Mouse (Mus musculus) neural tube, embryonic 14.5 days (tissue): ENCODE data around the gene Myo1b. TPM values are rescaled to one million over a fixed set of nuclear protein-coding genes. Genes with fewer than 3 reads are reported as not detected.
A peak's percentile ranks its signal among the peaks of the same experiment; 100 is the strongest.

Experiments used
- ATAC-seq: fragments of 200-750 bp; cut with Nextera tagmentation; 2 replicates; pipeline ENCODE4 v1.8.0; 2017; ENCODE audit warnings: low read depth, mild to moderate bottlenecking, moderate TSS enrichment, moderate library complexity
- H3K27ac ChIP-seq: fragments of 300-500 bp; sonication (generic); 2 replicates; pipeline ENCODE4 v1.5.1; 2014; ENCODE audit warnings: low read depth, mild to moderate bottlenecking, control low read depth, low read length, moderate library complexity, mixed read lengths
- H3K27me3 ChIP-seq: fragments of 300-500 bp; sonication (generic); 2 replicates; pipeline ENCODE4 v1.6.1; 2014; ENCODE audit warnings: low read length; ENCODE audit not compliant: control insufficient read depth, insufficient read depth
- H3K36me3 ChIP-seq: fragments of 300-500 bp; sonication (generic); 2 replicates; pipeline ENCODE4 v1.6.1; 2014; ENCODE audit warnings: low read length, mixed read lengths; ENCODE audit not compliant: control insufficient read depth, insufficient read depth
- H3K4me1 ChIP-seq: fragments of 300-500 bp; sonication (generic); 2 replicates; pipeline ENCODE4 v1.6.1; 2014; ENCODE audit warnings: low read length; ENCODE audit not compliant: control insufficient read depth, insufficient read depth
- H3K4me2 ChIP-seq: fragments of 300-500 bp; sonication (generic); 2 replicates; pipeline ENCODE4 v1.6.1; 2014; ENCODE audit warnings: mild to moderate bottlenecking, low read depth, low read length, control low read depth
- H3K4me3 ChIP-seq: fragments of 300-500 bp; sonication (generic); 2 replicates; pipeline ENCODE4 v1.5.1; 2014; ENCODE audit warnings: low read depth, low read length, control low read depth, mixed read lengths
- H3K9ac ChIP-seq: fragments of 300-500 bp; sonication (generic); replicated peaks from 2 replicates; pipeline ENCODE4 v1.6.1; 2014; ENCODE audit warnings: low read depth, mild to moderate bottlenecking, control low read depth, low read length, mixed read lengths
- H3K9me3 ChIP-seq: fragments of 300-500 bp; sonication (generic); 2 replicates; pipeline ENCODE4 v1.6.1; 2016; ENCODE audit warnings: low read length; ENCODE audit not compliant: control insufficient read depth
- WGBS: fragments of 180-500 bp; shearing (Covaris S2); extraction: QIAGEN DNeasy Blood & Tissue Kit; methylation state at CpG from one replicate; pipeline ENCODE4 v1.1.7; 2014; 5-methylcytosine and 5-hydroxymethylcytosine counted together
- polyA plus RNA-seq: library from polyadenylated mRNA; unstranded; fragments of >200 nt; fragmentation: Nextera tagmentation; extraction: Ambion mirVana; gene quantifications from 2 replicates; pipeline ENCODE4 v1.2.1, GENCODE M21; 2014

Gene Myo1b
- polyA plus RNA-seq, 1 experiment from 2014 or later, result 74.8 TPM

DNA sequence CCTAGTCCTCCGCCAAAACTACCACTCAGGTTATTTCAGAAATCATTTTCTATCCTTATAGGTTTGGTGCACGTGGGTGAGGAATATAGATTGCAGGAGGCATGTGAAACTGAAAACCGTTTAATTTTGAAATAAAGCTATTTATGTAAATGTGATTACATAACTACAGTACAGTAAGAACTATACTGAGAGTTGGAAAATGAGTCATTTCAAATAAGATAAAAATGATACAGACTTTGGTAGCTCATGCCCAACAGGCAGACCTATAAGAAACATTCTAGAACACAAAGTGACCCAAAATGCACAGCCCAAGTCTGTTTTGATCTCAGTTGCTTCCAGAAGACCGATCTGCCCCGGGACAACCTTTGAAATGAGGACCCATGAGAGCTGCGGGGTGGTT lies 95.4 kb downstream of the Myo1b start:
- no peak overlapping the region for H3K4me2 ChIP-seq
- ATAC-seq, result no peak
- no peak overlapping the region for H3K9ac ChIP-seq
- H3K36me3 ChIP-seq, result no peaks in the 10 kb centered on the region
- H3K27me3 ChIP-seq, result no peaks in the 10 kb centered on the region
- H3K4me1 ChIP-seq, result no peaks in the 10 kb centered on the region
- no peak overlapping the region for H3K27ac ChIP-seq
- H3K4me3 ChIP-seq, result no peak overlapping the region
- WGBS, result 97% methylated on average over 6 of the region's 6 CpGs
- H3K9me3 ChIP-seq, result no peaks in the 10 kb centered on the region

GRCm38 (mm10) chr1:51820013-51820441 lies 95.8 kb downstream of the Myo1b start:
- Histone ChIP-seq H3K4me1 (no peaks in the 10 kb centered on the region), H3K36me3 (no peaks in the 10 kb centered on the region), H3K9me3 (no peaks in the 10 kb centered on the region), H3K4me3 (no peak overlapping the region), H3K27ac (no peak overlapping the region), H3K9ac (no peak overlapping the region), H3K4me2 (no peak overlapping the region), H3K27me3 (no peaks in the 10 kb centered on the region)
- no peak for ATAC-seq
- 84% methylated on average over 7 of the region's 7 CpGs for WGBS

DNA sequence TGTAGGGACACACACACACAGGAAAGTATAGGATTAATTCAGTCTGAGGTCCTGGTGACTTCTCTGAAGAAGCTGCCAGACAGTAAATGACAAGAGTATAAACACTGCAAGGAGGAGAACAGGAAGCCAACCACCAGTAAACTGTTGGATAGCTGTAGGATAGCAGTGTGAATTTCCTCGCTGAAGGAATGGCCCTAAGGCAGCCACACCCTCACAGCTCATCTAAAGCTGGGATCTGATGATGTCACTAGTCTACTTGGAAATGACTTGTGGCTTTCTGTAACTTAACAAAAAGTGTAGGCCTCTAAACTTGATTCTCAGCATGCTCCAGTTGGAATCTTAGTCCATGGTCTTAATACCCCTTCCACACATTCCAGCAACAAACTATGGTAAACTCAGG lies 100.2 kb downstream of the Myo1b start:
- no peak overlapping the region for H3K4me2 ChIP-seq
- H3K36me3 ChIP-seq, result no peaks in the 10 kb centered on the region
- no peak overlapping the region for H3K4me3 ChIP-seq
- H3K9ac ChIP-seq, result no peak overlapping the region
- H3K4me1 ChIP-seq, result no peaks in the 10 kb centered on the region
- no peaks in the 10 kb centered on the region for H3K9me3 ChIP-seq
- WGBS, result 86% methylated on average over 1 of the region's 1 CpGs
- no peak for ATAC-seq
- H3K27me3 ChIP-seq, result no peaks in the 10 kb centered on the region
- no peak overlapping the region for H3K27ac ChIP-seq

DNA sequence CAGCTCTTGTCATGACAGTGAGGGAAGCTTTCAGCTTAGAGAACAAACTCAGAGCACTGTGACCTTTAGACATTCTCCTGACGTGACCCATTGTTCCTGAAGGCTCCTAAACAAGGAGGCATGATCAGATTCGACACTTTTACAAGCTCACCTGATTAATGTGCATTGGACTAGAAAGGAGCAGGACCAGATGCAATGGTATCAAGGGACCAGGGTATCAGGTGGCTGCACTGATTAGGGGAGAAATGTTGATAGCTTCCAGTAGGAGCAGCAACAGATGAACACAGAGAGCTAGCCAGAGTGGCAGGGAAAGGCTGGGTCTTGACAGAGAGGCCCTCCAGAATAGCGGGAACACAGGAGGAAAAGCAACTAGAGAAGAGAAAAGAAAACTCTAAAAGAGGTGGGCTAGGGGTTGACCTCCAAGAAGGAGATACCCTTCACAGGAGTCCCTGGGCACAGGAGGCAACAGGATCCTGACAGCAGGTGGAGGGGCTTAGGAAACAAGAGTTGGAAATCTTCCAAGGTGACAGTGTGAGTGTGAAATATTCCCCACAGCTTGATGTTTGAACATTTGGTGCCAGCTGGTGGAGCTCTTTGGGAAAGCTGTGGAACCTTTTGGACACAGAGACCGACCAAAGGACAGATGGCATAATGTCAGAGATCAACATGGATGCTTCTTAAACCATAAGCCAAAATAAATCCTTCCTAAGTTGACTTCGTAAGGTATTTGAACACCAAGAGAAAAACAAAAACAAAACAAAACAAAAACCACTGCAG lies 100.8 kb downstream of the Myo1b start:
- H3K27me3 ChIP-seq, result no peaks in the 10 kb centered on the region
- no peak overlapping the region for H3K4me2 ChIP-seq
- H3K9me3 ChIP-seq, result no peaks in the 10 kb centered on the region
- H3K4me1 ChIP-seq, result no peaks in the 10 kb centered on the region
- peak; percentile 45; the same call in 1 of the 2 replicates for ATAC-seq
- H3K27ac ChIP-seq, result no peak overlapping the region
- H3K36me3 ChIP-seq, result no peaks in the 10 kb centered on the region
- WGBS, result 47% methylated on average over 5 of the region's 5 CpGs
- H3K4me3 ChIP-seq, result no peak overlapping the region
- H3K9ac ChIP-seq, result no peak overlapping the region

- H3K4me1 ChIP-seq, result no peaks in the 10 kb centered on the region
- no peak overlapping the region for H3K4me3 ChIP-seq
- H3K4me2 ChIP-seq, result no peak overlapping the region
- no peak overlapping the region for H3K27ac ChIP-seq
- H3K9me3 ChIP-seq, result no peaks in the 10 kb centered on the region
- 79% methylated on average over 10 of the region's 10 CpGs for WGBS
- H3K27me3 ChIP-seq, result no peaks in the 10 kb centered on the region
- H3K9ac ChIP-seq, result no peak overlapping the region
- no peak for ATAC-seq
- no peaks in the 10 kb centered on the region for H3K36me3 ChIP-seq
These were observed 107.0 kb downstream of the Myo1b start for GRCm38 (mm10) chr1:51808847-51809246.

DNA sequence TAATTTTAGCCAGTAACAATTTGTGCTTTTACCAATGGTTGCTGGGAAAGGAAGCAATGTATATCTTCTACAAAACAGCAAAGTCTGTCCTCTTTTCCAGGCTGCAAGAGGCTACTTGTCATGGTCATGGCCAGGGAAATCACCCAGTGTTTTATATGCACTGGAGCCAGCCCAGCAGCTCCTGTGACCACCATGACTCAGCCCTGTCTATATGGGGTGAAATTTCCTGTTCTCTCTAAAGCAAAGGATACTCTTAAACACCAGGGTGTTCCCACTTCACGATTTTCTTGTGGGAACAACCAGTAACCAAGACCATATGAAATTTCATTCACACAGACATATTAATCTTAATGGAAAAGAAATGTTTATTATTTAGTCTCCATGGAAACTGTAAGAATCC lies 107.6 kb downstream of the Myo1b start:
- no peaks in the 10 kb centered on the region for H3K36me3 ChIP-seq
- H3K4me2 ChIP-seq, result no peak overlapping the region
- no peaks in the 10 kb centered on the region for H3K27me3 ChIP-seq
- no peak for ATAC-seq
- H3K27ac ChIP-seq, result no peak overlapping the region
- H3K9me3 ChIP-seq, result no peaks in the 10 kb centered on the region
- H3K9ac ChIP-seq, result no peak overlapping the region
- no peak overlapping the region for H3K4me3 ChIP-seq
- no peaks in the 10 kb centered on the region for H3K4me1 ChIP-seq
- WGBS, result 87% methylated on average over 1 of the region's 1 CpGs

DNA sequence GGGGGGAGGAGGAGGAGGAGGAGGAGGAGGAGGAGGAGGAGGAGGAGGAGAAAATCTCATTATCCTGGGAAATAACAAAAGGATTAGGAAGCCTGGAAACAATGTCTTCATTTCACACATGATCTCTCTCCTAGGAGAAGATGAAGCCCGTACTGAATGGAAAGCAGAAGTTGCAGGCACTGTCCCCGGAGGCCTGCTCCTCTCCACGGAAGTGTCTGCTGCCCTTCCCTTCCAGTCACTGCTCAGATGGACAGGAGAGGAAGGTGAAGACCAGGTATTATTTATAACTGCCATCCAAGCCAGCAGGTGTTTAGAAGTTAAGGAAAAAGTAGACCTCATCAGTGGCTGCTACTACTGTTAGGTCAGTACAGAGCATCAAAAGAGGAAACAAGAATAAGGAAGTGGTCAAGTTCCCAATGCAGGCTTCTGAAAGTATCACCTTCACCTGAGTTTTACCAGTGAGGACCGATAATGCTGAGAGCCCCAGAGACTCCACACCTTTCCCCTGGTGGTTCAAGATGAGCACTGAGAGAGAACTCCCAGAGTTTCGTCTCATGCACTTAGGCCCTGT lies 110.7 kb downstream of the Myo1b start:
- WGBS, result 50% methylated on average over 5 of the region's 5 CpGs
- H3K9me3 ChIP-seq, result no peaks in the 10 kb centered on the region
- no peak for ATAC-seq
- H3K27me3 ChIP-seq, result no peaks in the 10 kb centered on the region
- H3K4me2 ChIP-seq, result no peak overlapping the region
- no peaks in the 10 kb centered on the region for H3K4me1 ChIP-seq
- no peak overlapping the region for H3K4me3 ChIP-seq
- H3K27ac ChIP-seq, result no peak overlapping the region
- no peak overlapping the region for H3K9ac ChIP-seq
- no peaks in the 10 kb centered on the region for H3K36me3 ChIP-seq

DNA sequence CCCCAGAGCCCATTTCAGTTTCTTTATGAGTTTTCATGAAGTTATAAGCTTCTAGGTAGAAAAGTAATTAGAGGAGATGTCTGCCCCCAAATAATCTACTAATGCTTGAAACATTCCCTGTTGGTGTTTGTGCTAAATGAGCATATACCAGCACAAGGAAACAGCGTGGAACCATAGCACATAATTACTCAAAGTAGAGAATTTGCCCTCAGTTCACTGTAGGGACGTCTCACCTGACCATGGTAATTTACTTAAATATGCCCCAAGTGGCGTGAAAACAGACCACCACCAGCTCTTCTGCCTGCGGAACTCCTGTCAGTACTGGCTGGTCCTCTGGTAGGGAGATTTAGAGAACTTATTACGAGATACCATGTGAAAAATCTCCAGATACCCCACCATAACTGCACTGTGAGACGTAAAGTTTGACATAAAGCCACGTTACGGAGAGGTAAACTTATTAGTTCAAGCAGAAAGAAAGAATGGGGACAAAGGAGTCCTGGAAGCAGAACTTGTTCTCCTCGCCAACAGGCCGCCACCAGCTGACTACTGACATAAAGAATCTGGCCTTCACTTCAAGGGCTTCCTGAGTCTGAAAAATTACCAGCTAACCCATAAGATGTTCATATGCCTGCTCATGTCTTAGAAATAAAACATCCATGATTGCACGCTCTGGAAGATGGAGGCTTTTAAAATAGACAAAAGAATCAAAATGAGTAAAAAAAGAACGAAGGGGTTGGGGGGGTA lies 111.4 kb downstream of the Myo1b start:
- H3K27me3 ChIP-seq, result no peaks in the 10 kb centered on the region
- no peak overlapping the region for H3K4me3 ChIP-seq
- 51% methylated on average over 12 of the region's 12 CpGs for WGBS
- no peak overlapping the region for H3K4me2 ChIP-seq
- no peak overlapping the region for H3K9ac ChIP-seq
- no peaks in the 10 kb centered on the region for H3K9me3 ChIP-seq
- peak; percentile 56; the same call in 1 of the 2 replicates for ATAC-seq
- no peaks in the 10 kb centered on the region for H3K4me1 ChIP-seq
- H3K27ac ChIP-seq, result no peak overlapping the region
- no peaks in the 10 kb centered on the region for H3K36me3 ChIP-seq

DNA sequence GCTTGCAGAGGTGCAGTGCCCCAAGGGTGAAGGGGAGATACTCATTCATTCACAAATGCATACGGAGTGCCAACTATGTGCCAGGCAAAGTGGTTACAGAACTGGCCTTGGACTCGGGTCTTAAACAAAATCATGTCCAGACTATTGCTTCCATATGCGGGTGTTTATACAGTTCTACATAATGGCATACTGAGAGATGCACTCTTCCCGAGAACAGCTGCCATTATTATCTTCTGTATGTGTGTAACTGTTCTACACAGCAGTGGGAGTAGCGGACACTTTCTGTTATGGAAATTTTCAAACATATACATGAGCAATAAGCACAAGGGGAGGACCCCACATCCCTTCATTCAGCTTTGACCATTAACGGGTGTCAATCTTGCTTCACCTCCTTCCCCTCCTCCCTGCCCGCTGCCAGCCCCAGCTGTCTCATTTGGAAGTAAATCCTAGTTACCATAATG lies 117.8 kb downstream of the Myo1b start:
- Histone ChIP-seq H3K9me3 (no peaks in the 10 kb centered on the region), H3K27ac (no peak overlapping the region), H3K9ac (no peak overlapping the region), H3K4me3 (no peak overlapping the region), H3K36me3 (no peaks in the 10 kb centered on the region), H3K4me1 (0 out of 2 replicates have a peak, but pooled peaks cover 3% of the 10 kb centered on the region), H3K4me2 (no peak overlapping the region), H3K27me3 (no peaks in the 10 kb centered on the region)
- whole genome bisulfite sequencing, result 39% methylated on average over 7 of the region's 7 CpGs
- peak; percentile 54; the same call in 1 of the 2 replicates for ATAC-seq
